Mouse (Mus musculus) cerebellum, adult 2 months (tissue): ENCODE measurements around the gene Ss18l2.

ENCODE experiments used
- CTCF ChIP-seq: fragments of 200-500 bp; IDR thresholded peaks from 2 replicates; pipeline ENCODE4 v1.5.1; 2011; ENCODE audit warnings: low read depth, mild to moderate bottlenecking, control low read depth, low read length, moderate library complexity, borderline replicate concordance; ENCODE audit not compliant: insufficient read depth
- POLR2A ChIP-seq: fragments of 200-500 bp; IDR thresholded peaks from 2 replicates; pipeline ENCODE4 v1.6.1; 2011; ENCODE audit warnings: low read length, control low read depth, borderline replicate concordance; ENCODE audit not compliant: insufficient read depth

GRCm38 (mm10) chr9:121762248-121762647, 52.1 kb downstream of the Ss18l2 start:
- TF ChIP-seq CTCF (no peak), POLR2A (no peak)
